Mouse (Mus musculus) limb, embryonic 13.5 days (tissue): ENCODE data around the gene Sh3bgrl. TPM values are rescaled to one million over a fixed set of nuclear protein-coding genes. Genes with fewer than 3 reads are reported as not detected.

Source experiments
- ATAC-seq: fragments of 200-750 bp; cut with Nextera tagmentation; 2 replicates; pipeline ENCODE4 v1.8.0; 2017; ENCODE audit warnings: low read depth, moderate number of reproducible peaks, moderate TSS enrichment; ENCODE audit not compliant: low FRiP score
- H3K27ac ChIP-seq: fragments of 300-500 bp; sonication (generic); 2 replicates; pipeline ENCODE4 v1.5.1; 2015; ENCODE audit warnings: inconsistent platforms, mild to moderate bottlenecking, moderate library complexity
- H3K27me3 ChIP-seq: fragments of 300-500 bp; sonication (generic); 2 replicates; pipeline ENCODE4 v1.6.1; 2015; ENCODE audit warnings: mild to moderate bottlenecking, inconsistent platforms
- H3K36me3 ChIP-seq: fragments of 300-500 bp; sonication (generic); 2 replicates; pipeline ENCODE4 v1.6.1; 2015; ENCODE audit warnings: inconsistent platforms, mild to moderate bottlenecking, moderate library complexity
- H3K4me1 ChIP-seq: fragments of 300-500 bp; sonication (generic); 2 replicates; pipeline ENCODE4 v1.6.1; 2015; ENCODE audit warnings: inconsistent platforms
- H3K4me2 ChIP-seq: fragments of 300-500 bp; sonication (generic); replicated peaks from 2 replicates; pipeline ENCODE4 v1.6.1; 2015; ENCODE audit warnings: inconsistent platforms, mild to moderate bottlenecking, moderate library complexity
- H3K4me3 ChIP-seq: fragments of 300-500 bp; sonication (generic); 2 replicates; pipeline ENCODE4 v1.5.1; 2015; ENCODE audit warnings: moderate library complexity, mild to moderate bottlenecking, inconsistent platforms
- H3K9ac ChIP-seq: fragments of 300-500 bp; sonication (generic); 2 replicates; pipeline ENCODE4 v1.6.1; 2015; ENCODE audit warnings: mild to moderate bottlenecking, inconsistent platforms
- H3K9me3 ChIP-seq: fragments of 300-500 bp; sonication (generic); 2 replicates; pipeline ENCODE4 v1.6.1; 2016; ENCODE audit warnings: inconsistent platforms
- WGBS: fragments of 180-500 bp; shearing (Covaris S2); methylation state at CpG from one replicate; pipeline ENCODE4 v1.1.7; 2015; 5-methylcytosine and 5-hydroxymethylcytosine counted together
- polyA plus RNA-seq: library from polyadenylated mRNA; unstranded; fragments of >200 nt; fragmentation: Nextera tagmentation; extraction: Ambion mirVana; gene quantifications from 2 replicates; pipeline ENCODE4 v1.2.1, GENCODE M21; 2015

The Sh3bgrl gene
- polyA plus RNA-seq, 1 experiment from 2014 or later: 163 TPM

GRCm38 (mm10) chrX:109136820-109137219 lies 41.7 kb downstream of the Sh3bgrl start:
- no peaks in the 10 kb centered on the region for H3K4me1 ChIP-seq
- no peaks in the 10 kb centered on the region for H3K36me3 ChIP-seq
- no peak for ATAC-seq
- no peak overlapping the region for H3K4me3 ChIP-seq
- no peak overlapping the region for H3K9ac ChIP-seq
- no peaks in the 10 kb centered on the region for H3K27me3 ChIP-seq
- no peaks in the 10 kb centered on the region for H3K9me3 ChIP-seq
- 79% methylated on average over 2 of the region's 2 CpGs for WGBS
- no peak overlapping the region for H3K4me2 ChIP-seq
- H3K27ac ChIP-seq: no peak overlapping the region

GRCm38 (mm10) chrX:109137295-109137694 lies 42.1 kb downstream of the Sh3bgrl start:
- Histone ChIP-seq H3K4me1 (no peaks in the 10 kb centered on the region), H3K9ac (no peak overlapping the region), H3K9me3 (no peaks in the 10 kb centered on the region), H3K36me3 (no peaks in the 10 kb centered on the region), H3K27me3 (no peaks in the 10 kb centered on the region), H3K4me2 (no peak overlapping the region), H3K27ac (no peak overlapping the region), H3K4me3 (no peak overlapping the region)
- ATAC-seq: no peak
- WGBS: 74% methylated on average over 2 of the region's 2 CpGs

- no peak for ATAC-seq
- 75% methylated on average over 1 of the region's 1 CpGs for WGBS
- no peak overlapping the region for H3K27ac ChIP-seq
These were observed 46.2 kb downstream of the Sh3bgrl start for GRCm38 (mm10) chrX:109141337-109141870.

GRCm38 (mm10) chrX:109142281-109142680 lies 47.1 kb downstream of the Sh3bgrl start:
- Histone ChIP-seq H3K4me1 (no peaks in the 10 kb centered on the region), H3K36me3 (no peaks in the 10 kb centered on the region), H3K9me3 (no peaks in the 10 kb centered on the region), H3K9ac (no peak overlapping the region), H3K27ac (no peak overlapping the region), H3K27me3 (no peaks in the 10 kb centered on the region), H3K4me2 (no peak overlapping the region), H3K4me3 (no peak overlapping the region)
- 57% methylated on average over 4 of the region's 4 CpGs for WGBS
- ATAC-seq: no peak

More at GRCm38 (mm10) chrX:109141337-109141870, 46.2 kb downstream of the Sh3bgrl start:
- no peak overlapping the region for H3K4me3 ChIP-seq
- H3K9ac ChIP-seq: no peak overlapping the region
- no peaks in the 10 kb centered on the region for H3K4me1 ChIP-seq
- H3K27me3 ChIP-seq: no peaks in the 10 kb centered on the region
- H3K4me2 ChIP-seq: no peak overlapping the region
- H3K36me3 ChIP-seq: no peaks in the 10 kb centered on the region
- no peaks in the 10 kb centered on the region for H3K9me3 ChIP-seq

- H3K9me3 ChIP-seq: no peaks in the 10 kb centered on the region
- no peak overlapping the region for H3K9ac ChIP-seq
- H3K4me1 ChIP-seq: no peaks in the 10 kb centered on the region
- H3K4me2 ChIP-seq: no peak overlapping the region
- H3K27me3 ChIP-seq: no peaks in the 10 kb centered on the region
- H3K4me3 ChIP-seq: no peak overlapping the region
- H3K27ac ChIP-seq: no peak overlapping the region
- WGBS: 91% methylated on average over 6 of the region's 6 CpGs
- no peaks in the 10 kb centered on the region for H3K36me3 ChIP-seq
- ATAC-seq: no peak
These were observed 50.6 kb downstream of the Sh3bgrl start for GRCm38 (mm10) chrX:109145779-109146178.

- H3K27me3 ChIP-seq: no peaks in the 10 kb centered on the region
- no peaks in the 10 kb centered on the region for H3K36me3 ChIP-seq
- H3K9me3 ChIP-seq: no peaks in the 10 kb centered on the region
- ATAC-seq: no peak
- no peak overlapping the region for H3K4me3 ChIP-seq
- H3K4me1 ChIP-seq: no peaks in the 10 kb centered on the region
- H3K9ac ChIP-seq: no peak overlapping the region
- no peak overlapping the region for H3K4me2 ChIP-seq
- H3K27ac ChIP-seq: no peak overlapping the region
- 88% methylated on average over 3 of the region's 3 CpGs for WGBS
These were observed 51.9 kb downstream of the Sh3bgrl start for GRCm38 (mm10) chrX:109147108-109147507.

GRCm38 (mm10) chrX:109151228-109151627 lies 56.1 kb downstream of the Sh3bgrl start:
- no peaks in the 10 kb centered on the region for H3K9me3 ChIP-seq
- WGBS: 87% methylated on average over 2 of the region's 2 CpGs
- no peak for ATAC-seq

GRCm38 (mm10) chrX:109160326-109160725 lies 65.2 kb downstream of the Sh3bgrl start:
- no peaks in the 10 kb centered on the region for H3K9me3 ChIP-seq
- no peak overlapping the region for H3K4me2 ChIP-seq
- 75% methylated on average over 1 of the region's 1 CpGs for WGBS
- no peak overlapping the region for H3K27ac ChIP-seq
- H3K9ac ChIP-seq: no peak overlapping the region
- no peaks in the 10 kb centered on the region for H3K27me3 ChIP-seq
- no peak for ATAC-seq
- H3K4me1 ChIP-seq: no peaks in the 10 kb centered on the region
- H3K36me3 ChIP-seq: 0 out of 2 replicates have a peak, but pooled peaks cover 3% of the 10 kb centered on the region
- no peak overlapping the region for H3K4me3 ChIP-seq

More at GRCm38 (mm10) chrX:109151228-109151627, 56.1 kb downstream of the Sh3bgrl start:
- no peak overlapping the region for H3K27ac ChIP-seq
- no peak overlapping the region for H3K4me2 ChIP-seq
- no peaks in the 10 kb centered on the region for H3K27me3 ChIP-seq
- no peak overlapping the region for H3K4me3 ChIP-seq
- peaks cover 8% of the 10 kb centered on the region; the same call in 1 of the 2 replicates for H3K36me3 ChIP-seq
- no peaks in the 10 kb centered on the region for H3K4me1 ChIP-seq
- no peak overlapping the region for H3K9ac ChIP-seq

GRCm38 (mm10) chrX:109160901-109161300 lies 65.7 kb downstream of the Sh3bgrl start:
- Histone ChIP-seq H3K4me1 (no peaks in the 10 kb centered on the region), H3K9ac (no peak overlapping the region), H3K27me3 (no peaks in the 10 kb centered on the region), H3K4me3 (no peak overlapping the region), H3K9me3 (no peaks in the 10 kb centered on the region), H3K36me3 (0 out of 2 replicates have a peak, but pooled peaks cover 1% of the 10 kb centered on the region), H3K27ac (no peak overlapping the region), H3K4me2 (no peak overlapping the region)
- 81% methylated on average over 4 of the region's 4 CpGs for WGBS
- ATAC-seq: no peak

GRCm38 (mm10) chrX:109175038-109175437 lies 79.9 kb downstream of the Sh3bgrl start:
- H3K4me1 ChIP-seq: no peaks in the 10 kb centered on the region
- no peak overlapping the region for H3K4me3 ChIP-seq
- H3K4me2 ChIP-seq: no peak overlapping the region
- no peaks in the 10 kb centered on the region for H3K27me3 ChIP-seq
- H3K9me3 ChIP-seq: no peaks in the 10 kb centered on the region
- no peak for ATAC-seq
- no peaks in the 10 kb centered on the region for H3K36me3 ChIP-seq
- no peak overlapping the region for H3K27ac ChIP-seq
- H3K9ac ChIP-seq: no peak overlapping the region
- WGBS: 65% methylated on average over 2 of the region's 2 CpGs

- Histone ChIP-seq H3K36me3 (no peaks in the 10 kb centered on the region), H3K9me3 (no peaks in the 10 kb centered on the region), H3K4me3 (no peak overlapping the region), H3K4me1 (no peaks in the 10 kb centered on the region), H3K4me2 (no peak overlapping the region), H3K27me3 (no peaks in the 10 kb centered on the region), H3K9ac (no peak overlapping the region), H3K27ac (no peak overlapping the region)
- no peak for ATAC-seq
- 23% methylated on average over 3 of the region's 3 CpGs for WGBS
These were observed 80.3 kb downstream of the Sh3bgrl start for GRCm38 (mm10) chrX:109175470-109175869.

GRCm38 (mm10) chrX:109184706-109185478 lies 89.7 kb downstream of the Sh3bgrl start:
- H3K9ac ChIP-seq: no peak overlapping the region
- H3K27ac ChIP-seq: no peak overlapping the region
- H3K4me3 ChIP-seq: no peak overlapping the region
- no peaks in the 10 kb centered on the region for H3K27me3 ChIP-seq
- H3K4me2 ChIP-seq: no peak overlapping the region
- no peaks in the 10 kb centered on the region for H3K36me3 ChIP-seq
- WGBS: 84% methylated on average over 4 of the region's 4 CpGs
- ATAC-seq: no peak
- no peaks in the 10 kb centered on the region for H3K4me1 ChIP-seq
- H3K9me3 ChIP-seq: no peaks in the 10 kb centered on the region
